Mouse (Mus musculus): ENCODE measurements at regions not wholly inside any gene's neighbourhood (a gene's known extent, or its start where the extent isn't known, plus 50 kb on each side); places are given as distances from the start of the nearest gene placed in this dataset.
"Not testable (repeated sequence)": the region's sequence is repeated elsewhere in the genome, so short reads cannot be mapped to it uniquely, and the experiment has no call there.

DNA sequence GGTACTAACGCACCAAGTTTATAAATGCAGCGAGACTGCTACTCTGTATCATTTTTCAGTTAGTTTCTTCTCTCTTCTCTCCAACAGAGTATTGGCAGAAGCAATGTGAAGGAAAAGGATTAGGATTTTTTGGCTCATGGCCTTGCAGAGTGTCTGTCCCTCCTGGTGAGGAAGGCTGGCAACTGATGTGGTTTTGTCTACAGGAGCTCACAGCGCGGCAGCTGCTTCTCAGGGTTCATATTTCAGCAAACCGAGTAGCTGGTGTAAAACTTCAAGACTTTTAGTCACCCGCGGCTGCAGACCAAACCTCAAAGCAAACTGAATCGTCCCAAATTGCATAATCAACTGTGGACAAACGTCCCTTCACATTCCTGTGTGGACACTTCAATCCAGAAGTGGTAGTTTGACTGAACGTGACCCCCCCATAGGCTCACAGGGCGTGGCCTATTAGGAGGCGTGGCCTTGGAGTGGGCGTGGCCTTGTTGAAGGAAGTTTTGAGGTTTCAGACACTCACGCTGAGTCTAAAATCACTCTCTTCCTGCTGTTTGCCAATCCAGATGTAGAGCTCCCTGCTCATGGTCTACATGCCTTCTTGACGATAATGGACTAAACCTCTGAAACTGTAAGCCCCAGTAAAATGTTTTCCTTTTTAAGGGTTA is 147.7 kb upstream of the Trpc7 start:
- DNase-seq, result no peak

DNA sequence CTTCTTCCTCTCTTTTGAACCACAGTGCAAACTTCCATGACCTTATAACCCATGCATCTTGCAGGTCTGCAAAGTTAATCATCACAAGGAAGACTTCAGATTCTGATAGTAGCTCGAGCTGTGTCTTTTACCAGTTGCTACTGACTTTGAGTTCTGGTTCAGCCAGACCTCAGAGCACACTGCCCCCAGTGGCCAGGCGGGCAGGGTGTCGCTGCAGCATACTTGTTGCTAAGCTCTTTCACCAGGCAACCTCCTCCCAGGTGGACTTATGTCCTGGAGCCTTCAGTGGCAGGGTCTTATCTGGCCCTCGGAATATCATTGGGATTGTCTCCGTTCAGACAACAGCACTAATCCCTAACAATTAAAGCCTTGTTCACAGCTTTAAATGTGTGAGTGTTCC is 146.7 kb upstream of the Trpc7 start:
- no peak for DNase-seq

- DNase-seq, result no peak
These were observed 137.1 kb upstream of the Trpc7 start for GRCm38 (mm10) chr13:57032871-57033270.

- DNase-seq, result no peak
These were observed 122.0 kb upstream of the Trpc7 start for GRCm38 (mm10) chr13:57017553-57018341.

- DNase-seq, result no peak
These were observed 120.9 kb upstream of the Trpc7 start for GRCm38 (mm10) chr13:57016465-57017272.

GRCm38 (mm10) chr13:57007236-57007635 is 111.4 kb upstream of the Trpc7 start:
- not testable (repeated sequence) for DNase-seq

GRCm38 (mm10) chr13:57003565-57004132 is 107.9 kb upstream of the Trpc7 start:
- DNase-seq, result no peak

DNA sequence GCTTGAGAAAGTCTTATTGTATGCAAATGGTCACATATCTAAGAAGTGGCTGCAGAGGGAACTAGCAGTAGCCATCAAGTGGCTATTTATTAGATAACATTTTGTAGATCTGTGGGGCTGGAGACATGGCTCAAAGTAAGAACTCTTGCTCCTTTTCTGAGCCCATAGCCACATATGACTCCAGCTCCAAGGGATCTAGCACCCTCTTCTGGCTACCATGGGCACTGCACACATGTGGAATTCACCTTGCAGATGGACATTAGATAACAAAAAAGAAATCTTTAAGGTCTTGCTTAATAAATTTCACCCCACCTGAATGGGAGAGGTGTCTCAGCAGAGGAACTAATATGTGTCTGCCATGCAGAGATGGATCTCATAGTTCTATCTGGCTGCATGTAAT is 96.2 kb upstream of the Trpc7 start:
- DNase-seq, result no peak

DNA sequence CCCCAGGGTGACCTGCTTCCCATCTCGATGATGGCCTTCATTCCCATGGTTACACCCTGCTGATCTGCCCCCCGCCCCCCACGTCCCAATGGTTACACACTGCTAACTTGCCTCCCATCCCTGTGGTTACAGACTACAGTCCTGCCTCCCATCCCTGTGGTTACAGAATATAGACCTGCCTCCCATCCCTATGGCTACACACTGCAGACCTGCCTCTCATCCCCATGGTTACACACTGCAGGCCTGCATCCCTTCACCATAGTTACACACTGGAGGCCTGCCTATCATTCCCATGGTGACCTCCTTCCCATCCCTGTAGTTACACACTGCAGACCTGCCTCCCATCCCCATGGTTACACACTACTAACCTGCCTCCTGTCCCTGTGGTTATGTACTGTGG is 78.3 kb upstream of the Trpc7 start:
- no peak for DNase-seq

DNA sequence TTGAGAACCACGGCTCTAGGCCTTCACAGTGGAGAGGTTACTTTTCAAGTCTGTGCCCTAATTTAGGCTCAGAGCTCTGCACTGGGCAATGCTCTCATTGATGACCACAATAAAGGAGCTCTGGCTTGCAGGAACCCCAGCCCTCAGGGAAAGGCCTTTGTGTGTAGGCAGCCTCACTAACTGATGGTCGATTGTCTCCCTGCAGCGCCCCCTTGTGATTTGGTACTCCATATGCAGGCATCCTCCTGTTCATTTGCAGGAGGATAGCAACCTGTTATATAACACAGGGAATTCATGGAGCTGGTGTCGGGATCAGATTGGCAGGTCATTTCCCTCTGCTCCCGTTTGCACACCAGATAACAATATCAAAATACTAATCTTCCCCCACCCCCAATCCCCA is 59.6 kb upstream of the Trpc7 start:
- no peak for DNase-seq

DNA sequence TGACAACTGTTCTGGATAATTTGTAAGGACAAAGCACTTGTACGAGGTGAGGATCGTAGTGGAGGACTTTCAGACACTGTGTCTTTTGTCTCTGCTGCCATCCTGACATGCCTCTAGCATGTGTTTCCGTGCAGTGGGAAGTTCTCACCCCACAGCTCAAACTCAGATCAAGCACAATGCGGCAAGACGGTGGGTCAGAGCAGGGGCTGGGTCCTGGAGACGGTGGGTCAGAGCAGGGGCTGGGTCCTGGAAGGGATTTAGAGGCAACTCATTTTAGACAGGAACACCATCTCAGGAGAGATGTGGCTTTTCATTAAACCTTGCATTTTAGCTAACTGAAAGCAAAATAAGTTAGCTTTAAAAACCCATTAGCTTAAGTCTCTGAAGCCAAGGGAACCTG is 52.3 kb upstream of the Trpc7 start:
- DNase-seq, result no peak

DNA sequence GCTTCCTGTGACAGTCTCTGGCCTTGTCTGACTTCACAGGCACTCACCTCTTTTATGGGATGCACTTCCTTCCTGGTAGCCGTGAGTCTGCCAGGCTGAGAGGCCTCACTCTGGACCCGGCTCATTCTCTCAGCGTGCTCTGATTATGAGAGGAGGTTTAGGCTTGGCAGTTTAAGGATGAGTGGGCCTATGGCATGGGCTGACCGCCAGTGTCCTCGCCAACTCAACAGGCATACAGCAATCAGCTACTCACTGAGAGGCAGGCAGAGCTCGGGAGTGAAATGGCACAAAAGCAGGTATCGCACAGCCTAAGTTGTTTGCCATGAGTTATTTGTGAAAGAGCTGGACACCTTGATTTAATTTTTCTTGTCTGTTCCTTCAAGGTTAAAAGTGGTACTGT is 51.5 kb upstream of the Trpc7 start:
- no peak for DNase-seq

All from cerebellum, adult 18-20 months (tissue).